Mouse (Mus musculus) adrenal gland, postnatal 10 days (tissue): ENCODE measurements around the gene Gm3095. TPM values are rescaled to one million over a fixed set of nuclear protein-coding genes. Genes with fewer than 3 reads are reported as not detected.
"Not testable (repeated sequence)": the region's sequence is repeated elsewhere in the genome, so short reads cannot be mapped to it uniquely, and the experiment has no call there.

Experiments
- DNase-seq: peaks from one replicate; pipeline ENCODE4 v3.0.0; 2021; ENCODE audit warnings: mixed read lengths
- long read RNA-seq, 2 experiments: library from polyadenylated mRNA; stranded (forward); transcript quantifications; one replicate each; pipeline ENCODE4 v2.0.0; 2021
- total RNA-seq, 2 experiments: library from RNA; stranded (reverse); gene quantifications; 2 replicates each; pipeline ENCODE4 v1.2.3; 2021

Gene Gm3095
- not detected for total RNA-seq
- long read RNA-seq, experiment 1, result 0 reads
- long read RNA-seq, experiment 2, result 0 reads

- not testable (repeated sequence) for DNase-seq
These were observed at the start of gene Gm3095 for GRCm38 (mm10) chr14:3963247-3963646. Gm3095 (plus strand) TSS chr14:3963547.

- DNase-seq, result not testable (repeated sequence)
These were observed 31.9 kb upstream of the Gm3095 start, which contains the start of gene Gm3029 for GRCm38 (mm10) chr14:3931456-3931855. Gm3029 (plus strand) TSS chr14:3931756.

GRCm38 (mm10) chr14:3998094-3998493 is 34.7 kb downstream of the Gm3095 start, which contains the start of gene Gm3099:
Gm3099 (plus strand) TSS chr14:3998394.
- not testable (repeated sequence) for DNase-seq

Other genes with a start within 250 kb of the Gm3095 start
- gene Gm3002, start 153.5 kb upstream of the Gm3095 start, total RNA-seq, result under 1 TPM; 0.33 to 0.70 TPM
- under 1 TPM in 1 of 2 experiments, not detected in 1; 0.45 TPM for gene Gm3033, start 117.3 kb upstream of the Gm3095 start, total RNA-seq
- not detected for gene Gm2916, start 79.4 kb upstream of the Gm3095 start, total RNA-seq
- not detected for gene Gm3029, start 31.8 kb upstream of the Gm3095 start, total RNA-seq
- not detected for gene Gm3099, start 34.8 kb downstream of the Gm3095 start, total RNA-seq
- gene Gm5796, start 60.4 kb downstream of the Gm3095 start, total RNA-seq, result under 1 TPM; 0.61 to 0.99 TPM
- under 1 TPM in 1 of 2 experiments, not detected in 1; 0.36 TPM for gene Gm3115, start 120.6 kb downstream of the Gm3095 start, total RNA-seq
- gene Gm8108, start 147.0 kb downstream of the Gm3095 start, total RNA-seq, result 1 to 10 TPM; 2.0 to 2.1 TPM
- not detected for gene Gm3127, start 201.5 kb downstream of the Gm3095 start, total RNA-seq
- gene Gm2974, start 219.0 kb downstream of the Gm3095 start, total RNA-seq, result not detected